Mouse (Mus musculus): ENCODE results near the gene Col4a1. TPM values are rescaled to one million over a fixed set of nuclear protein-coding genes. Genes with fewer than 3 reads are reported as not detected.

The Col4a1 gene
- polyA plus RNA-seq, 1 experiment from 2014 or later: 77.9 TPM

- DNase-seq (ENCODE audit: low spot score) (no peak), ATAC-seq (no peak)
- no peak overlapping the region for H3K9ac ChIP-seq (ENCODE audit: low read length)
- no peaks in the 10 kb centered on the region for H3K36me3 ChIP-seq (ENCODE audit: control insufficient read depth, insufficient read depth, low read length)
- H3K4me2 ChIP-seq (ENCODE audit: low read length): no peak overlapping the region
- no peak overlapping the region for H3K4me3 ChIP-seq (ENCODE audit: low read depth, low read length)
- H3K27me3 ChIP-seq (replicated peaks; ENCODE audit: control insufficient read depth, insufficient read depth, low read length): peaks cover 31% of the 10 kb centered on the region
- no peak overlapping the region for H3K27ac ChIP-seq (ENCODE audit: low read depth, low read length)
- H3K9me3 ChIP-seq (replicated peaks; ENCODE audit: control insufficient read depth, low read length): no peaks in the 10 kb centered on the region
- 80% methylated on average over 2 of the region's 2 CpGs for WGBS
- H3K4me1 ChIP-seq (ENCODE audit: control insufficient read depth, insufficient read depth, low read length): peaks cover 6% of the 10 kb centered on the region
Observed at GRCm38 (mm10) chr8:11310049-11310448, 2.6 kb downstream of the Col4a1 start.

- no peaks in the 10 kb centered on the region for H3K36me3 ChIP-seq (ENCODE audit: control insufficient read depth, insufficient read depth, low read length)
- H3K4me2 ChIP-seq (ENCODE audit: low read length): no peak overlapping the region
- peaks cover 24% of the 10 kb centered on the region for H3K27me3 ChIP-seq (replicated peaks; ENCODE audit: control insufficient read depth, insufficient read depth, low read length)
- ATAC-seq: no peak
- no peak overlapping the region for H3K9ac ChIP-seq (ENCODE audit: low read length)
- no peak overlapping the region for H3K4me3 ChIP-seq (ENCODE audit: low read depth, low read length)
- H3K9me3 ChIP-seq (replicated peaks; ENCODE audit: control insufficient read depth, low read length): no peaks in the 10 kb centered on the region
- no peak overlapping the region for H3K27ac ChIP-seq (ENCODE audit: low read depth, low read length)
- 64% methylated on average over 5 of the region's 5 CpGs for WGBS
- DNase-seq (ENCODE audit: low spot score): no peak
- peaks cover 6% of the 10 kb centered on the region for H3K4me1 ChIP-seq (ENCODE audit: control insufficient read depth, insufficient read depth, low read length)
Observed at GRCm38 (mm10) chr8:11309226-11309625, 3.4 kb downstream of the Col4a1 start.

- H3K27ac ChIP-seq (ENCODE audit: low read depth, low read length): no peak overlapping the region
- H3K27me3 ChIP-seq (replicated peaks; ENCODE audit: control insufficient read depth, insufficient read depth, low read length): peaks cover 17% of the 10 kb centered on the region
- ATAC-seq: no peak
- no peaks in the 10 kb centered on the region for H3K9me3 ChIP-seq (replicated peaks; ENCODE audit: control insufficient read depth, low read length)
- no peak overlapping the region for H3K4me3 ChIP-seq (ENCODE audit: low read depth, low read length)
- no peak overlapping the region for H3K9ac ChIP-seq (ENCODE audit: low read length)
- no peak overlapping the region for H3K4me2 ChIP-seq (ENCODE audit: low read length)
- WGBS: 30% methylated on average over 7 of the region's 7 CpGs
- peaks cover 6% of the 10 kb centered on the region for H3K4me1 ChIP-seq (ENCODE audit: control insufficient read depth, insufficient read depth, low read length)
- no peak for DNase-seq (ENCODE audit: low spot score)
- H3K36me3 ChIP-seq (ENCODE audit: control insufficient read depth, insufficient read depth, low read length): no peaks in the 10 kb centered on the region
Observed at GRCm38 (mm10) chr8:11308570-11308998, 4.0 kb downstream of the Col4a1 start.

GRCm38 (mm10) chr8:11307451-11307850 is 5.2 kb downstream of the Col4a1 start:
- H3K4me2 ChIP-seq (ENCODE audit: low read length): no peak overlapping the region
- ATAC-seq: no peak
- 72% methylated on average over 7 of the region's 7 CpGs for WGBS
- H3K4me1 ChIP-seq (ENCODE audit: control insufficient read depth, insufficient read depth, low read length): peaks cover 6% of the 10 kb centered on the region; the same call in 1 of the 2 replicates
- no peak overlapping the region for H3K27ac ChIP-seq (ENCODE audit: low read depth, low read length)
- no peaks in the 10 kb centered on the region for H3K9me3 ChIP-seq (replicated peaks; ENCODE audit: control insufficient read depth, low read length)
- no peak for DNase-seq (ENCODE audit: low spot score)
- no peak overlapping the region for H3K9ac ChIP-seq (ENCODE audit: low read length)
- H3K36me3 ChIP-seq (ENCODE audit: control insufficient read depth, insufficient read depth, low read length): no peaks in the 10 kb centered on the region
- H3K4me3 ChIP-seq (ENCODE audit: low read depth, low read length): no peak overlapping the region
- peaks cover 14% of the 10 kb centered on the region; the same call in 1 of the 2 replicates for H3K27me3 ChIP-seq (replicated peaks; ENCODE audit: control insufficient read depth, insufficient read depth, low read length)

GRCm38 (mm10) chr8:11305539-11305938 is 7.1 kb downstream of the Col4a1 start:
- Histone ChIP-seq H3K4me2 (ENCODE audit: low read length) (no peak overlapping the region), H3K27ac (ENCODE audit: low read depth, low read length) (no peak overlapping the region), H3K36me3 (ENCODE audit: control insufficient read depth, insufficient read depth, low read length) (no peaks in the 10 kb centered on the region), H3K4me3 (ENCODE audit: low read depth, low read length) (no peak overlapping the region), H3K27me3 (replicated peaks; ENCODE audit: control insufficient read depth, insufficient read depth, low read length) (no peaks in the 10 kb centered on the region), H3K9ac (ENCODE audit: low read length) (no peak overlapping the region), H3K4me1 (ENCODE audit: control insufficient read depth, insufficient read depth, low read length) (no peaks in the 10 kb centered on the region), H3K9me3 (replicated peaks; ENCODE audit: control insufficient read depth, low read length) (no peaks in the 10 kb centered on the region)
- WGBS: 85% methylated on average over 1 of the region's 1 CpGs
- DNase-seq (ENCODE audit: low spot score): no peak
- no peak for ATAC-seq

- H3K27me3 ChIP-seq (replicated peaks; ENCODE audit: control insufficient read depth, insufficient read depth, low read length): no peaks in the 10 kb centered on the region
- H3K36me3 ChIP-seq (ENCODE audit: control insufficient read depth, insufficient read depth, low read length): no peaks in the 10 kb centered on the region
- H3K27ac ChIP-seq (ENCODE audit: low read depth, low read length): no peak overlapping the region
- ATAC-seq: no peak
- WGBS: 89% methylated on average over 6 of the region's 6 CpGs
- no peak overlapping the region for H3K4me3 ChIP-seq (ENCODE audit: low read depth, low read length)
- no peak for DNase-seq (ENCODE audit: low spot score)
- H3K9ac ChIP-seq (ENCODE audit: low read length): no peak overlapping the region
- no peaks in the 10 kb centered on the region for H3K9me3 ChIP-seq (replicated peaks; ENCODE audit: control insufficient read depth, low read length)
- no peaks in the 10 kb centered on the region for H3K4me1 ChIP-seq (ENCODE audit: control insufficient read depth, insufficient read depth, low read length)
- no peak overlapping the region for H3K4me2 ChIP-seq (ENCODE audit: low read length)
Observed at GRCm38 (mm10) chr8:11304027-11304601, 8.5 kb downstream of the Col4a1 start.

GRCm38 (mm10) chr8:11300436-11300835 is 12.2 kb downstream of the Col4a1 start:
- no peak overlapping the region for H3K9ac ChIP-seq (ENCODE audit: low read length)
- no peak overlapping the region for H3K4me2 ChIP-seq (ENCODE audit: low read length)
- H3K4me3 ChIP-seq (ENCODE audit: low read depth, low read length): no peak overlapping the region
- no peaks in the 10 kb centered on the region for H3K9me3 ChIP-seq (replicated peaks; ENCODE audit: control insufficient read depth, low read length)
- no peaks in the 10 kb centered on the region for H3K27me3 ChIP-seq (replicated peaks; ENCODE audit: control insufficient read depth, insufficient read depth, low read length)
- ATAC-seq (no peak), DNase-seq (ENCODE audit: low spot score) (no peak)
- H3K27ac ChIP-seq (ENCODE audit: low read depth, low read length): no peak overlapping the region
- H3K36me3 ChIP-seq (ENCODE audit: control insufficient read depth, insufficient read depth, low read length): no peaks in the 10 kb centered on the region
- H3K4me1 ChIP-seq (ENCODE audit: control insufficient read depth, insufficient read depth, low read length): no peaks in the 10 kb centered on the region
- 86% methylated on average over 8 of the region's 8 CpGs for WGBS

- Histone ChIP-seq H3K27ac (ENCODE audit: low read depth, low read length) (no peak overlapping the region), H3K4me1 (ENCODE audit: control insufficient read depth, insufficient read depth, low read length) (no peaks in the 10 kb centered on the region), H3K9ac (ENCODE audit: low read length) (no peak overlapping the region), H3K36me3 (ENCODE audit: control insufficient read depth, insufficient read depth, low read length) (no peaks in the 10 kb centered on the region), H3K9me3 (replicated peaks; ENCODE audit: control insufficient read depth, low read length) (no peaks in the 10 kb centered on the region), H3K4me3 (ENCODE audit: low read depth, low read length) (no peak overlapping the region), H3K27me3 (replicated peaks; ENCODE audit: control insufficient read depth, insufficient read depth, low read length) (no peaks in the 10 kb centered on the region), H3K4me2 (ENCODE audit: low read length) (no peak overlapping the region)
- 86% methylated on average over 3 of the region's 3 CpGs for WGBS
- DNase-seq (ENCODE audit: low spot score) (no peak), ATAC-seq (no peak)
Observed at GRCm38 (mm10) chr8:11299317-11299602, 13.4 kb downstream of the Col4a1 start.

- WGBS: 81% methylated on average over 12 of the region's 12 CpGs
- H3K27ac ChIP-seq (ENCODE audit: low read depth, low read length): no peak overlapping the region
- H3K36me3 ChIP-seq (ENCODE audit: control insufficient read depth, insufficient read depth, low read length): no peaks in the 10 kb centered on the region
- ATAC-seq (no peak), DNase-seq (ENCODE audit: low spot score) (no peak)
- H3K4me2 ChIP-seq (ENCODE audit: low read length): no peak overlapping the region
- no peaks in the 10 kb centered on the region for H3K9me3 ChIP-seq (replicated peaks; ENCODE audit: control insufficient read depth, low read length)
- H3K9ac ChIP-seq (ENCODE audit: low read length): no peak overlapping the region
- H3K4me3 ChIP-seq (ENCODE audit: low read depth, low read length): no peak overlapping the region
- H3K4me1 ChIP-seq (ENCODE audit: control insufficient read depth, insufficient read depth, low read length): no peaks in the 10 kb centered on the region
- H3K27me3 ChIP-seq (replicated peaks; ENCODE audit: control insufficient read depth, insufficient read depth, low read length): no peaks in the 10 kb centered on the region
Observed at GRCm38 (mm10) chr8:11298531-11299316, 13.9 kb downstream of the Col4a1 start.

Measured in forebrain, embryonic 14.5 days (tissue).